Mouse (Mus musculus) heart, postnatal 10 days (tissue): Measurements from ENCODE around the gene Gtf3c5. TPM values are rescaled to one million over a fixed set of nuclear protein-coding genes. Genes with fewer than 3 reads are reported as not detected.

ENCODE experiments used
- DNase-seq, 2 experiments: peaks; one replicate each; pipeline ENCODE4 v3.0.0; 2021
- intact Hi-C: fragments of 180-260 bp; cut with DNase I; formaldehyde crosslinking; loops from one replicate; pipeline ENCODE4 v1.15.1; 2025
- total RNA-seq, 2 experiments: library from RNA; stranded (reverse); gene quantifications; 2 replicates each; pipeline ENCODE4 v1.2.3; 2021

The Gtf3c5 gene
- total RNA-seq, 2 experiments from 2014 or later: 14.1 to 15.4 TPM

DNA sequence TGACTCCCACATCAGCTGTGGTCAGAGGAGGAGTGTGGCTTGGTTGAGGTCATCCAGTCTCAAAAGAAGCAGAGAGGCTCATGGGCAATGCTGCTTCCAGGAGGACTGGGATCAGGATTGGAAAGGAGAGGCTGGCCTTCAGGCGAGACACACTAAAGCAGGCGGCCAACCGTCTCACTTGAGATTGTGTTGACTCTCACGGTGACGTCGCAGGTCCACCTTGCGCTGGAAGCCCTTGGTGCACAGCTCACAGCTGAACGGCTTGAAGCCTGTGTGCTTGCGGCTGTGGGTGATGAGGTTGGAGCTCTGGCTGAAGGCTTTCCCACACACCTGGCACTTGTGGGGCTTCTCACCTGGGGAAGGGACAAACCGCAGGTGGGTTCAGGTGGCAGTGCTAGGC is 26.3 kb upstream of the Gtf3c5 start:
- intact Hi-C loops: no loop called here
- no peak for DNase-seq

DNA sequence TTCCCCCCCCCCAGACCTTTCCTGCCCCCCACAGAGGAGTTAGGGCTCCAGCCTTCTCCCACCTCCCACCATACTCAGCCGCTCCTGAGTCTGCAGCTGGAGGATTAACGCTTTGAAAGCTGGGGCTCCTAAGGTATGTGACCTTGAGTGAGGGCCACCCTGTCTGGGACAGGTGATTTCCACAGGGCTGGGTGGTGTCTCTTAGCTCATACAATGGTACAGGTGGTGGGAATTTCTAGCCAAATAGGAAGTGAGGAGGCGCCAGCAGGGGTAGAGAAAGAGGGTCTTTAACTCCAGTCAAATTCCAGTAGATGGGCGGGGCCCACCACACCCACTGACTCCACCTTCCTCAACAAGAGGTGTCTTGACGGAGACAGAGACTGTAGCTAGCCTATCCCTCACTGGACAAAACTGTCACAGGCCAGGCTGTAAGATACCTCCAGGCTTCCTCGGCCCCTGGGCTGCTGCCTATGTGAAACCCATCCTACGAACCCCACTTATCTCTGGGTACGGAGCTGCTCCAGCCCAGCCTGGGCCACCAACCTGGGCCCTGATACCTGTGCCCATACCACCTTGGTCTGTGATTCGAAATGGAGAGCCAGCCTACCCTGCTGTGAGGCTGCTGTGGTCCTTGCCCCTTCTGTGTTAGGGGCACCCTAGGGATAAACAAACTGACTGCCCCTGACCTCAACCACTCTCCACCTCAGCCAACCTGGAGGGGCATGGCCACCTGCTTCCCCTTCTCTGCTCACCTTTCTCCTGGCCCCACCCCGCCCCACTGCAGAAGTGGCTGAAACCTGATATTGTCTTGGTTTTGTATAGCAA is 24.0 kb upstream of the Gtf3c5 start:
- no peak for DNase-seq
- intact Hi-C loops: no loop called here

DNA sequence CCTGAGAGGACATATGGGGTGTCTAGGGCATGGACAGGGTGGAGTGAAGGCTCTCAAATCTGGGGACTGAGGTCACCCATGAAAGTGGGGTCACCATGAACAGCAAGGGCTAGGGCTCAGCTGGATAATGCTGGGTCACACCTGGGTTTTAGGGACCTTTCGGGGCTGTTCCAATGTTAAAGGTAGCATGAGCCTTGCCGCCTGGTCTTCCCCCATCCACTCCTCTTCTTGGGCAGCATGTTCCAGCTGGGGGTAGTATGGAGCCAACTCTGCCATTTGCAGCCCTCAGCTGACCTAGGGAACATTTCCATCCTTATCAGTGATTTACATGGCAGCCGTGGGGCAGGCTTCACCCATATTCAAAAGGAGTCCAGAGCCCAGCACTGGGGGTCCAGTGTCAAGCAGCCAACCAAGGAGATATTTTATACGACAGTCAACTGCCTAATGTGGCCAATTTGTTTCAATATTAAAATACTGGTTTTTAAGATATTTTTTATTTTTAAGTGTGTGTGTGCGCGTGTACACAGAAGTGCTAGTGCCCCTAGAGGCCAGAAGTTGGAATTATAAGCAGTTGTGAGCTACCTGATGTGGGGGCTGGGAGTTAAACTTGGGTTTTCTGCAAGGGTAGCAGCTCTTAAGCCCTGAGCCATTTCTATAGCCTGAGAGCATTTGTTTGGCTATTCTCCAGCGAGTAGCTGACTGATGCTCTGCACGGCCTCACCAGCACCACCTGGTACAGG is 23.2 kb upstream of the Gtf3c5 start:
- DNase-seq: no peak
- intact Hi-C loops: no loop called here

DNA sequence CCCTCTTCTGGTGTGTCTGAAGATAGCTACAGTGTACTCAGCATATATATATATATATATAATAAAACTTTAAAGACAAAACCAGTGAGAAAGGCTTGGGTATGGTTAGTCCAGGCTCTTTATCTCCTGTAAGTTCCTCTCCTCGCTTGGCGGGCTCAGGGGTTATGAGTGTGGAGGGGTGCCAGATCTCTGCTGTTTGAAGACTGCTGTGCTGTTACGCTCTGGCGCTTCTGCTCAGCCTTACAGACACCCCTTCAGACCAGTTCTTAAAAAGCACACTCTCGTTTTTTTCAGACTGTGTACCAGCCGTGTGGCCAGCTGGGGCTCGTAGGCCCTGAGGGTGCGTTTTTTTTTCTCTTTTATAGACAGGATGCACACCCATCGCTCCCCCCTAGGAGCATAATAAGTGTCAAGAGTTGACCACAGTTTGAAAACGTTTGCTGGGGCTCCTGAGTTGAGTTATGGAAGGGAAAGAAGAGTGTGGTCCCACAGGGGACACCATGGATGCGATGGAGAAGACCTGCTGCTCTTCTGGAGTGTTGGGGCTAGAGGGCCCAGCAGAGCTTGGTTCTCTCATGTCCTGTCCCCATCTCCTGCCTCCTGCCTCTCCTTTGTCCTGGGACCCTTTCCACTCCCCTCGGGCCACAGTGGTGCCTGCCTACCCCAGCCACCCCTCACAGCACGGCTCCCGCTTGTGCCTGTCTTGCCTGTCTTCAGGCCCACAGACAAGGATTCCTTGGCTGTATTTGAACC is 22.4 kb upstream of the Gtf3c5 start:
- DNase-seq: no peak
- intact Hi-C loops: no loop called here

DNA sequence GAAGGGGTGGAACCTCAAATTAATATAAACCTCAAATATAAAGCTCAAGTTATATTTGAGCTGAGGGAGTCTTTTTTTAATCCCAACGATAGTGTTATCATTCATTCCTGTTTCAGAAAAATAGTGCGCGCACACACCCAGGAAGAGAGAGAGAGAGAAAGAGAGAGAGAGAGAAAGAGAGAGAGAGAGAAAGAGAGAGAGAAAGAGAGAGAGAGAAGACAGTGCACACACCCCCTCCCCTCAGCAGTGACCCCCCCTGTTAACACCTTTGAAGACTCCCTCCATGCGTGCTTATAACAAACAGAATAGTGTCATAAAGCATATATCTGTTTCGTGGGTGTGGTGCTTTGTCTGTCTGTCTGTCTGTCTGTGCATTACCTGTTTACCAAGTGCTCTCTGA is 20.0 kb upstream of the Gtf3c5 start:
- DNase-seq: no peak
- intact Hi-C loops: no loop called here

DNA sequence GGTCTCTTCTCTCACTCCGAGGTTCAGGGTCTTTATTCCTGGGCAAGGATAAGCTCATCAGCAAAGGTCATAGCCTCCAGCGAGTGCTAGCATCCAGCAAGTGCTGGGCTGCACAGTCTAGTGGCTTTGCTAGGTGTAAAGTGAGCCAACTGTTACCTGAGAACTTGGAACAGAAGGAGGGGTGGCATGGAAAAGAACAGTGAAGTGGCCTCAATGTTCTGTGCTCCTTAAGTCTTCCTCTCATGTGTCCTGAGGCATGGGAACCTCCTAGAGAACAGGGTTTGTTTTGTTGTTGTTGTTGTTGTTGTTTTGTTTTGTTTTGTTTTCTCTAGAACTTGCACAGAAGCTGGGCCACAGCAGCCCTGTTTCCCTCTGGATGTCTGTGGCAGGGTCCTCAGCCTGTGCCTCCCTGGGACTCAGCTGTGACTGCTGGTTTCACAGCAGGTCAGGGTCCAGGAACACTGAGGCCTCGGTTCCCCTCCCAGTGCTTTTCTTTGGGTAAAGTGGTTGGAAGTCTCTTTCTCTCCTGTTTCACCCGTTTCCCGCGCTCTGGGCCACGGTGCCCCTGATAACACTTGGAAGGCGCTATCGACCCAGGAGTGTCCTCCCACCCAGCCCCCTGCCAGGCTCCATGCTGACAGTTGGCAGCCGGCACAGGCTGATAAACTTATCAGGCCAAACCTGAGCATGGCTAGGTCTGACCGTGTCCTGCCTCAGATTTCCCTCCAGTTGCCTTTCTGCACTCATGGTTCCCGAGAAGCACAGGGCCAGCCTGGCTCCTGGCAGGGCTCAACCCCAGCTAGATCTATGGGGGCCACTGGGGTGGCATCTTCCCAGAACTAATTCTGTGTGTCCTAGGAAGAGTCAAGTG is 18.4 kb upstream of the Gtf3c5 start:
- no peak for DNase-seq
- intact Hi-C loops: no loop called here

DNA sequence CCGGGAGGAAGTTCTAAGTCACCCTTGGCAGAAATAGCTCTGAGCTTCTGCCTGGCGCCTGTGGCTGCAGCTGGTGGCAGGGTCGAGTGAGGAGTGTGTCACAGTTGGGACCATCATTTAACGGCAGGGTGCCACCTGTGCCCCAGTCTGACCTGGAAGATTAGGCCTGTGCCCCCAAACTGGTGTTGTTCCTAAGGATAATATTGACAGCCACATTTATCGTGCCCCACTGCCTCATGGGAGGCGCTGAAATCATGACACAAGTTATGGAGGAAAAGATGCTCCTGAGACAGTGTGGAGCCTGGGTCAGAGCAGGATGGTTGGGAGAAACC is 16.0 kb upstream of the Gtf3c5 start:
- DNase-seq: no peak
- intact Hi-C loops: no loop called here

DNA sequence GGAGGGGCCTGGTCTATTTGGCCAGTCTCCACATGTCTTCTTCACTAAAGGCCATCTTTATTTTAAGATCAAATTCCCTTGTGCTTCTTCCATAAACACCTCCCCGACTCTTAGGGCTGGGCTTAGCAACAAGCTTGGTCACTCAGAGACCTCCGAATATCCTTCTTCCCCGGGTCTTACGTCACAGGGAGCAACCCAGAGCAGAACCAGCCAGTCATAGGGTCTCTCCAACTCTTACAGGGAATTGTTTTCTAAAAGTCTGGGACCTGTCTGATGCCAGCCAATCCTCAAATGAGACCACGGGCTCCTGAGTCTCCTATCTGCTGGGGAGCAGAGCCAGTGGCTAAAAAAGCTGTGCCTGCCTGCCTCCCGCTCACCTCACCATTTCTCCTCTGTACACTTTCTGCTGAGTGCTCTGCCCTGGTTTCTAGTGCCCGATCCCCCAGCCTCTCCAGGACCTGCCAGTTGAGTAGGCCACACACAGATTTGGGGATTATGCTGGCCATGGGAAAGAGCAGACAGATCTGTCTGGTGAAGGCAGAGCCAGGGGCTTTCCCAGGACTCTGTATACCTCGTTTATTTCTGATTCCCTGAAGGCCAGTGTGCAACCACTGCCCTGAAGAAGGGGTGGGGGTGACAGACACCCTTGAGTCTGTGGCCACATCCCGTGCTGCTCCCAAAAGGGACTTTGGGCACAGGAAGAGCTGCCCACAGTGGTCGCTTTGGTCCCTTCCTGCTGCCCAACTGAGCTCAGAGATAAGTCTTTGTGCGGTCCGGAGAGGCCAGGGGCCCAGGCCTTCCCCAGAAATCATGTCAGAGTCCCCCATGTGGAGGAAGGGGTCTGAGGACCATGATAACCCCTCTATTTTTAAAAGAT is 15.4 kb upstream of the Gtf3c5 start:
- intact Hi-C loops: no loop called here
- no peak for DNase-seq

DNA sequence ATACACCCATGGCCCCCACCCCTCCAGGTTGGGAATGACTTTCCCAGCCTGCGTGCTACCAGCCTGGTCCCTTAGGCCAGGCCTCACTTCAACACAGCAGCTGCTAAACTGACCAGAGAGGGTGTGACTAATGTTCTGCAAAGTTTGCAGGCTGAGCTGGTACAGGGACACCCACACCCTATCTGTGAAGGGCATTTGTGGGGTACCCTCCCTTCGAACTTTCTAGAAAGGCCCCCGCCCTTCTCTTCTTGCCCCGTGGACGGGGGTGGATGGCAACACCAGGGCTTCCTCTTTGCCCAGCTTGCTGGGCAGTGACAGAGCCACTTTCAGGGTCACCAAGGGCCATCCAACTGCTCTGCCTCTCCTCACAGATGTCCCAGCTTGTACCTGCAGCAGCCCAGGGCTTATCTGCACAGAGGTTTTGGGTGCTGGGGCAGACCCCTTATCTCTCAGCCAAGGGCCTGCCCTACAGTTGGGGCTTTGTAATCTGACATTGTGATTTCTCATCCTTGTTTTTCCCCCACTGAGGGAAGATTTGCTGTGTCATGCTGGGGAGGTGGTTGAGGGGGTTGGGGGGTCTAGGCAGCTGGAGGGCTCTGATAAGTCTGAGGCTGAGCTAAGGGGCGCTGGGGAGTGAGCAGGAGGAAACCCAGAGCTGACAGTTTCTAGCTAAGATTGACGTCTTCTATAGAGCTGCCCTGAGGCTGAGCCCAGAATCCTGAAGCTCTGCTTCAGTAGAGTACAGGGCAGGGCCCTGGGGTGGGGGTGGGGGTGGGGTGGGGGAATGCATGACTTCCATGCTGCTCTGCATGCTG is 14.4 kb upstream of the Gtf3c5 start:
- no peak for DNase-seq
- intact Hi-C loops: no loop called here

DNA sequence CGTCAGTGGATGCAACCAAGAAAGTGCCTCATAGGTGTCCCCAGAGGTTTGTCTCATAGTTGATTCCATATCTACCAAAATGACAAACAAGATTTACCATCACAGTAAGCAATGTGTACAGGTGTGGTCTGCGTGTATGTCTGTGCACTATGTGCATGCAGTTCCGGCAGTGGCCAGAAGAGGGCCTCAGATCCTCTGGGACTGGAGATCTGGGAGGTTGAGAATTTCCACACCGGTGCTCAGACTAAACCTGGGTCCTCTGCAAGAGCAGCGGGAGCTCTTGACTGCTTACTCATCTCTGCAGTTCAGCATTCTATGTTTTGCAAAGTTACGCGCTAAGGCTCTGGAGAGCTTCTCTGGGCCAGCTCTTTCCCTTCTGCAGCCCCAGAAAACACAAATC is 13.4 kb upstream of the Gtf3c5 start:
- intact Hi-C loops: no loop called here
- no peak for DNase-seq

DNA sequence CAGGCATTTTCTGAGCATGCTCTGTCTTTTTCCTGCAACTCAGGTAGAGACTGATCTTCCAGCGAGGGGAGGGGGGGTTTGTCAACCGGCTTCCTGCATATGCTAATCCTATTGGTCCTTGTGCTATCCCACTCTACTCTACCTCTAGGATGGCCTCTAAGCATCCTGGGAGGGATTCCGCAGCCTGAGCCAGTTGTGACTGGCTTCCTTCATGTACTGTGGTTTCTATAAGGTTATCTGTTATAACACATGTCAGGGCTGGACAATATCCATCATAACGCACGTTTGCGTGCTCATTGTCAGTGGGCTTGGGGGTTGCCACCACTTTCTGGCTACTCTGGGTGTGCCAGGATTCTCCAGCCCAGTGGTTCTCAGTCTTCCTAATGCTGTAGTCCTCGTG is 12.5 kb upstream of the Gtf3c5 start:
- no peak for DNase-seq
- intact Hi-C loops: no loop called here

DNA sequence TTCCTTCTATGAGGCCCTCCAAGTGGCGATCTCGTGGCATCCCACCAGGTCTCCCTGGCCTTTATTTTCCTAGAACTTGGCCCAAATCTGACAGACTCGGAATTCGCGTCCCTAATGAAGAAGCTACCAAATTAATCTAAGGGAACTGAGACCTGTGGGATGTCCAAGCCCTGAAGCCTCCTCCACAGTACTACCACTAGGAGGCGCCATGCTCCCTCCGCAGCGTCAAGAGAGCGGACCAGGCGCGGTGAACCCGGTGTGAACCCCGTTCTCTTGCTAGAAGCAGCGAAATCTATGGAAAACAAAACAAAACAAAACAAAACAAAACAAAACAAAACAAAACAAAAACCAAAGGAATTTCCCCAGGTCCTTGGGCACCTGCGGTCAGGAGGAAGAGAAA is 9.3 kb upstream of the Gtf3c5 start:
- DNase-seq: peak; percentile 65 to 79
- intact Hi-C loops: loop anchor here (1.0 kb wide), 2 partner anchors 29 to 47 kb away; no protein-coding TSS in a partner anchor

DNA sequence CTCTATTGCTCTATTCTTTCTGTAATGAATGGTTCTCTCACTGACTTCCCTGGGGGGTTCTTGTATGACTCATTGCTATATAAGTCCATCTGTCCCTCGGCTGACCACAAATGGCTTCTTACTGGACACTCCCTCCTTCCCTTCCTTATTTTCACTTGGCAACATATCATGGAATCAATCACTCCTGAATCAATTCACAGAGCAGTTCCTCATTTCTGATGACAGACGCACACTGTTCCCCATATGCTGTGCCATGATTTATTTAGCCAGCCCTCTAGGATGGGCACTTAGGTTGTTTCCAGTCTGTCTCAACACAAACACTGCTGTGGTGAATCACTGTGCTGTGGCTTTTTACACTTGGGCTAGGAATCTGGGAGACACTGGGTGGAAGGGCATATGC is 7.9 kb upstream of the Gtf3c5 start:
- intact Hi-C loops: no loop called here
- DNase-seq: no peak

DNA sequence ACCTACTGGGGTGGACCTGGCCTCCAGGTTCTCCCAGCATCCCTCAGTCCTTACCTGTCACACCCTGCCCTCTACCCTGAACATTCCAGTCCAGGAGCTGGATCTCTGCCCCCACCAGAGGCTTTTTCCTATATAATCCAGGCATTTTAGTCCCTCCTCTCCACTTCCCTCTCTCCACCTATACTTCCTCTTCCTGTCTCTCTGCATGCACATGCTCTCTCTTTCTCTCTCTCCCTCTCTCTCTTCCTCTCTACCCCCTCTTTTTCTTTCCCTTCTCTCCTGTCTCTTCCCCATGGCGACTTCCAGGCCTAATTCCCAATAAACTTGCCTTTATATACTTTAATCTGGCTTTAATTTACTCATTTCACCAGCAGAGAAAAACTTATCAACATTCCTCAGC is 5.0 kb upstream of the Gtf3c5 start:
- intact Hi-C loops: no loop called here
- no peak for DNase-seq

DNA sequence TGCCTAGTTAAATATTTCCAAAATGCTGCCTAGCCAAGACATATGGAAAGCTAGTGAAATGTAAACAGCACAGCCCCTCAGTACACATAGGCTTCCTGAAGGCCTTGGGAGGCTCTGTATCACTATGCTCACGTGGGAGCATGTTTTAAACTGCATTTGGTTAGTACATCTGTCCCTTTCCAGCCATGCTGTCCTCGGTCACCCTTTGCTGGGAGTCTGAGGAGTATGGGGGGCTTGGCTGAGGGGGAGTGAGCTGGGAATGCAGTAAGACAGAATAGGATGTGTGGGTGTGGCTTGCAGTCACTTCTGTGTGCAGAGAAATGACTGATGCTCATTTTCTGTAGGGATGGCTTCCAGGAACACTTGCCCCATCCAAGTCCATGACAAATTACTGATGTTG is 2.2 kb upstream of the Gtf3c5 start:
- intact Hi-C loops: loop anchor here (1.0 kb wide), 1 partner anchor 71 kb away; no protein-coding TSS in a partner anchor

DNA sequence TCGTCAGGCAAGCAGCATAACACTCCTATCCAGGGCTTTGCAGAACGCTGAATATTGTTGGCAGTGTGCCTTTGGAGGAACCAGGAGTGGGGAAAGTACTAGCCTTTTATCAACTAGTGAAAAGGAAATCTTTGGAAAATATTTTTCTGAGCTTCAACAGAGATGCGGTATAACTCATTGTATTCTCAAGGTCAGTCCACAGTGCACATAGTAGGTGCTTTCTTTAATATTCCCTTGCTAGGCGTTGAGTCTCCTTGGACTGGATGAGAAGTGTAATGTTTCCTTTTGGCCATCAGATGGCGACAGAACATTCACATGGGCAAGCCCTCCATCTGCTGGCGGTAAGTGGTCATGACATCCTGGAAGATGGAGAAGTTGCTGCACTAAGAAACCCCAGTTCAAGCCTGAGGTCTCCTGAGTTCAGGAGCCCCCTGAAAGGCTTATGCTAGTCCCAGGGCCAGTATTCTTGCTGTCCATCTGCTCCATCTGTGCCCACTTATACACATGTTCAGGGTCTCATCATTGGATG is 1.6 kb upstream of the Gtf3c5 start:
- intact Hi-C loops: loop anchor here (1.0 kb wide), 1 partner anchor 71 kb away; no protein-coding TSS in a partner anchor

More for the DNA sequence above, 2.2 kb upstream of the Gtf3c5 start:
- no peak for DNase-seq

DNA sequence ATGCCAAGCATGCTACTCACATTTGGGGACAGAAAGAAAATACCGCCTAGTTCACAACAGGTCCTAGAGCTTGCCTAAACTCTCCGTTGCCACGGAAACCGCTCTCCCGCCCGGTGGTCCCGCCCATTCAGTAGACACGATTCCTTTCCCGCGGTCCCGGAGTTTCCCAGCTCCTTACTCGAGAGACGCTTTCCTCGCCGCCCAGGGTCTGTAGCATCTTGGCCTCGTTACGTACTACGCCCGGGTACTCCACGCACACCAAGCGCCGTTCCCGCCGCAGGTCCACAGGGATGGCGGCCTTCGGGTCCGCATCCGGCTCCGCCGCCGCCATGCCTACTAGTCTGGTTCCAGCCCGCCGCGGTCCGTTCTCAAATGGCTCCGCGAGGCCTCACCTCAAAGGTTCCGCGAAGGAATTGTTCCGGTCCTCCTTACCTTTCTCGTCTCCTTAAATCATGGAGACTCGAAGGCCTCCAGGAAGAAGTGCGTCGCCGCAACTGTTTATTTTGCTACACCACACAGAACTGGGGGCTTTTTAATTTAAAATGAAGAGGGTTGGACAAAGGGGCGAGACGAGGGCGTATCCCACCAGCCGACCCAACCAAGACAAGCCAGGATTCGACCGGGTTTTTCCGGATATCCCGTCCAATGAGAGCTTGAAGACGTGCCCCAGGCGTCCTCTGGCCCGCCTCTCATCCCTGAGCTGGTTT is 751 bp downstream of the Gtf3c5 start:
- intact Hi-C loops: no loop called here
- peak; percentile 93 to 95 for DNase-seq

More for the DNA sequence above, 1.6 kb upstream of the Gtf3c5 start:
- DNase-seq: peak; percentile 83 to 87

DNA sequence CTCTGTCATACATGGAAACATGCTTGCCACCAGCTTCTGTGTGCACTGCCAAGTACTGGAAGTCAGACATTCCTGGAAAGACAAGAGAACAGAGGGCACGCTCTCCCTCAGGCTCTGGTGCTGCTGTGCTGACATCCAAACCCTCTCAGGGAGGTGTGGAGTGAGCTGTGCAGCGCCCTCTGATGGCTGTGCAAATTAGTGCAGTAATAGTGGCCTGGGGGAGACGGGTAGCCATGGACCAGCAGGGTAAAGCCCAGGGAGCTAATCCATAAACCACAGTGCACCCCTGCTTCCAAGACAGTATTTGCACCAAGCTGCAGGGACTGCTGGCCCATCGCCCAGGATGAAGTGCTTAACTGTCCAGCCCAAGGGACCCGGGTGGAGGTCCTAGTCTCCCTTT is 5.5 kb downstream of the Gtf3c5 start:
- peak in 1 of 2 experiments; percentile 47 for DNase-seq
- intact Hi-C loops: no loop called here
